Mouse (Mus musculus) layer of hippocampus, adult 9-11 months (tissue): ENCODE data around the gene Olfr161.
"Not testable (repeated sequence)": the region's sequence is repeated elsewhere in the genome, so short reads cannot be mapped to it uniquely, and the experiment has no call there.

ENCODE experiments used
- DNase-seq: peaks from one replicate; pipeline ENCODE4 v3.0.0; 2022

The Olfr161 gene

DNA sequence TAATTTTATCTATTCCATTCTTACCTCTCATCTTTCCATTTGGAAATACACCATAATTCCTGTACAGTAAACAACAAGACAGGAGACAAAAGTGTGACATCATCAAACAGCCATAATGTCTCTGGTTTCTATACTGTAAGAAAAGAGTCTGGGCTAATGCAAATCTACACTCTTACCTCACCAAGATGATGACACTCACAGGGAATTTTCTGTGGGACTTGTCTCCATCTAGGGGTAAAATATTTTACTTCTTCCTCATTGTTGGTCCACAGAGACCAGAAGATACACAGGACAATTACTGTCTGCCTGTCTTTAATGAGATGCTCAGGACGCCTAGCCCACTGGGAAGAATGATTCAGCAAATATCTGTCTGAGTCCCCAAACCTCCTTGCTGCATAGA, at the start of gene Olfr161:
Gene Olfr161 (plus strand): TSS at position 352 of the 400 bp plus-strand sequence.
- no peak for DNase-seq

DNA sequence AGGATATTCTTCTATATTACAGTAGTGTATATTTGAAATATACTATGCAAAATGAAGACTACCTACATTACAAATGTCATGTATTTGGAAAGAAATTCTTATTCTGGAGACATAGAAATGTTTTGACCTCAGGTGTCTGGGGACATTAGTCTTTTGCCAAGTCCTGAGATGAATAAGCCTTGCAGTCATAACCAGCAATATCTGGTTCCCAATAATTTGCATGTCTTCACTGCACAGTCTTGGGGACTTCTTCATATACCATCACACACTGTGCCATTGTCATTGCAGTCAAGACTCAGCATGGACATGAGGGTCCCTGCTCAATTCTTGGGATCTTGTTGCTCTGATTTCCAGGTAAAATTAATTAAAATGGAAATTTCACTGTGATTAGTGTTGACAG, 27.3 kb upstream of the Olfr161 start:
- DNase-seq: no peak

DNA sequence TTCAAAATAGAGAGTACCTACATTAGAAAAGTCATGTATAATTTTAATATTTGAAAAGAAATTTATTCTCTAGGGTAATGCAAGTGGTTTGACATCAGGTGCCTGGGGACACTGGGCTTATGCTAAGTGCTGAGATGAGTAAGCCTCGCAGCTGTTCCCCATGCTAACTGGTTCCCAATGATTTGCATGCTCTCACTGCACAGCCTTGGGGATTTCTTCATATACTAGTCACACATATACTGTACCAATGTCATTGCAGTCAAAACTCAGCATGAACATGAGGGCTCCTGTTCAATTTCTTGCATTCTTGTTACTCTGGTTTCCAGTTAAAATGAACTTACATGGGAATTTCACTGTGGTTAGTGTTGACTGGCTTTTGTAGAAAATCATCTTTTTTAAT, 13.2 kb upstream of the Olfr161 start:
- not testable (repeated sequence) for DNase-seq

DNA sequence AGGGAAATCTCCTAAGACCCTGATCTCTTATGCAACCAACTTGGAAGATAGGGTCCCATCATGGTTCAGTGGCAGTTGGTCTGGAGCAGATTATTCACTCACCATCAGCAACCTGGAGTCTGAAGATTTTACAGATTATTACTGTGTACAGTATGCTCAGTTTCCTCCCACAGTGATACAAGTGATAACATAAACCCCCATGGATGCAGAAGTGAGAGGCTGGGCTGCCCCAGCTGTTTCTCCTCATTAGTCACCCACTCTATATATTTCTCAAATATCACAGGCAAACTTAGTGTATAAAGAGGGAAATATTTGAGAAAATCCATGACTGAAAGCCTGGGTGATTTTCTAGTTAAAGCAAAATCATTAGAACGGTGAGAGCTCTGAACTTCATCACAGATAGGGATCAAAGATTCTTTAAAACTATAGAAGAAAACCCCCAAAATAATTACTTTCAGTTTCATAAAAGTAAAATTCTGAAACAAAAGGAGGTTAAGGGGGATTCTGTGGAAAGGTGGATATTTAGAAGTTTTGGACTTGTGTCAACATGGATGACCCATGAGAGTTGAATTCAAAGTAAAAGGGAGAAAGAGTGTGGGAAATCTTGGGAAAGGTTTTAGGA, 12.5 kb upstream of the Olfr161 start:
- not testable (repeated sequence) for DNase-seq

DNA sequence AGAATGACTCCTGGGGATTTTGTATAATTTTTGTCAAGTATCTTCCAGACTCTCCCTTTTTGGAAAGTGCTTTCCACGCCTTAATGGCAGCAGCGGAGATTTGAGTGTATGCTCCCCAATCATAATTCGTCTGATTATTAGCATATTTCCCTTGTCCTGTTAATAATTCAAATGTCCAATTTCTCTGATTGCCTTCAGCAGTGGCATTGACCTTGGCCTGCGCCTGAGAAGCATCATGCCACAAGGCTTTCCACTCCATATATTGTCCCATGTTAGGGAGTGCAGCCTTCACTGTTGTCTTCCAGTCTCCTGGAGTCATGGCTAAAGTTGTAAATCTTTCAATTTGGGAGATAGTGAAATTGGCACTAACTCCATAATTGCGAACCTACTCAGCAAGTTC, 40.5 kb downstream of the Olfr161 start:
- not testable (repeated sequence) for DNase-seq

DNA sequence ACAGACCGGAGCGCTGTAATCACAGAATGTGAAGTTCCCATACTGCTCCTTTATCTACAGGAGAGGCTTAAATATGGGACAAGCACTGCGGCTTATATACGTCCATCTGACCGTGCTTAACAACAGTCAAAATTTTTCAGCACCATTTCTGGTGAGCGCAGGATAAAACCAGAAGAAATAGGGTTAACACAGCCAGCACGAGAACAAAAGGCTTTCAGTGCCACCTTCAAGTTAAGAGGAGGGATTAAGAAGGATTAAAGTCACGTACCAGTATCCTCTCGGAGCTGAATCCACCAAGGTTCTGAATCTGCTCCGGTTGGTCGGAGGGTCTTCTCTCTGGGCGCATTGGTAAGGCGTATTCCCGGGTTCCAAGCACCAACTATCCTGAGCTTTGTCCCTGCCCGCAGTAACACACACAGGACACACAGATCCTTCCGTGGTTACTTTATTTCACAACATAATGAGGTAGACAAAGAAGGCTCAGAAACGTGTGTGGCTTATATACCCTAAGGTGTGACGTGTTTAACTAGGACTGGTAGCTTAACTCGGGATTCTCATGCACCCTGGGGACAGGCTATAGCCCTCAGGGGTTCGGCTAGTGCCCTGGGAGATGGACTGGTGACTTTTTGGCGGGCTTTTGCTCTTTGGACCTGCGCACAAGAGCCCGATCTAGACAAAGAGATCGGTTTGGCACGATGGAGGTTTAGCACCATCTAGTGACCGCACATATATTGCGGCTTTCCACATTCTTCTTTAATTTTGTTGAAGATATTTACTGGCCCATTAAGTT, 41.9 kb downstream of the Olfr161 start:
- DNase-seq: not testable (repeated sequence)
